Mouse (Mus musculus) ES-Bruce4 (cell line): ENCODE data around the gene Ern2.

Experiments used
- CTCF ChIP-seq: IDR thresholded peaks from one replicate; pipeline ENCODE4 v1.8.1; 2011; ENCODE audit warnings: low read depth, low read length
- EP300 ChIP-seq: IDR thresholded peaks from 2 replicates; pipeline ENCODE4 v1.6.1; 2011; ENCODE audit warnings: low read depth, low read length; ENCODE audit not compliant: insufficient read depth
- POLR2A ChIP-seq: IDR thresholded peaks from one replicate; pipeline ENCODE4 v1.8.1; 2011; ENCODE audit warnings: low read length; ENCODE audit not compliant: insufficient read depth

DNA sequence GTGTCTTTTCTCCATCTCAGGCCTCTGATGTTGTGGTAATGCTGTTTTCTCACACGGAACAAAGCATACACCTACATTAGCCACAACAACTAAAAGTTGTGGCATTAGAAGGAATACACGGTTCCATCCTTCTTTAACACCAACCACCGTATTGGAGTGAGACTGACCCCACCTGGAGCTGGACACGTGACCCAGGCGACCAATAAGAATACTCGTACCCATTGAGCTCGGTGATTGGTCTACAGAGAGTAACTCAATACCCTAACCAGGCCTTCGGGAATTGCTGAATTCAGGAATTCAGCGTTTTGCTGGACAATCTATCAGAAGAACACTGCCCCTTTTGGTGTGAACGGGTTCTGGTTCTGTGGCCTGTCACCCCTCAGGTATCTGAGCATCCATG, 5.1 kb upstream of the Ern2 start:
- TF ChIP-seq CTCF, result no peak
- no peak for TF ChIP-seq POLR2A
- TF ChIP-seq EP300, result no peak
